Mouse (Mus musculus): ENCODE data around the gene Tnks2. TPM values are rescaled to one million over a fixed set of nuclear protein-coding genes. Genes with fewer than 3 reads are reported as not detected.

Gene Tnks2
- polyA plus RNA-seq, 2 experiments, result 19.0 to 19.4 TPM

DNA sequence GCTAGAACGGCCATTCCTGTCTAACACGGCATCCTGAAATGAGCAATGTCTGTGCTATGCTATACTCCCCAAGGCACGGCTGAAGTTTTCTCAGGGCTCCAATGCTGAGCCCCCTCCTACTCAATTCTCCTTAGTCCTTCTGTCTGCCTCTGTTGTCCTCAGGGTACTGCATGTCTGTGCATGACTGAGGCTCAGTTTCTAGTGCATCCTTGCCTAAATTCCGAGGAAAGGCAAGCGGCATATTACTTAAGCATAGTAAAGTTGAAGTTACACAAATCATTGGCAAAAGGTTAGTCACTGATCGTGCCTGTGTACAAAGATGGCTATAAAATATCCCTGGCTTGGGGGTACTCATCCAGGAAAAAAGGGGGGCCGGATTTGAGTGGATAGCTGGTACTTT is 79.0 kb downstream of the Tnks2 start:
- ATAC-seq (ENCODE audit: insufficient read depth) (no peak), DNase-seq (ENCODE audit: low read depth in 3 of 3, low spot score in 3 of 3) (no peak)
- Histone ChIP-seq H3K4me2 (ENCODE audit: low read depth) (no peak overlapping the region), H3K9ac (replicated peaks) (no peak overlapping the region), H3K4me3 (ENCODE audit: insufficient read depth in 1 of 2, low read depth in 2 of 2, low read length in 2 of 2) (no peak overlapping the region), H3K4me1 (replicated peaks; ENCODE audit: control insufficient read depth in 2 of 2, insufficient read depth in 2 of 2, low read length in 1 of 2) (no peaks in the 10 kb centered on the region; a peak in 2 of 4 replicates), H3K36me3 (replicated peaks; ENCODE audit: control insufficient read depth, insufficient read depth, low read depth) (no peaks in the 10 kb centered on the region), H3K27ac (no peak overlapping the region), H3K27me3 (ENCODE audit: control insufficient read depth, insufficient read depth, low read length) (no peaks in the 10 kb centered on the region; the same call in none of the 2 replicates), H3K9me3 (ENCODE audit: control insufficient read depth, low read length) (no peaks in the 10 kb centered on the region)
- TF ChIP-seq EP300 (IDR thresholded peaks at IDR 0.05; ENCODE audit: low read depth) (no peak), CTCF (IDR thresholded peaks at IDR 0.05; ENCODE audit: low read depth) (no peak)
- WGBS (ENCODE audit: insufficient replicate concordance), result 72% methylated on average over 7 of the region's 7 CpGs

DNA sequence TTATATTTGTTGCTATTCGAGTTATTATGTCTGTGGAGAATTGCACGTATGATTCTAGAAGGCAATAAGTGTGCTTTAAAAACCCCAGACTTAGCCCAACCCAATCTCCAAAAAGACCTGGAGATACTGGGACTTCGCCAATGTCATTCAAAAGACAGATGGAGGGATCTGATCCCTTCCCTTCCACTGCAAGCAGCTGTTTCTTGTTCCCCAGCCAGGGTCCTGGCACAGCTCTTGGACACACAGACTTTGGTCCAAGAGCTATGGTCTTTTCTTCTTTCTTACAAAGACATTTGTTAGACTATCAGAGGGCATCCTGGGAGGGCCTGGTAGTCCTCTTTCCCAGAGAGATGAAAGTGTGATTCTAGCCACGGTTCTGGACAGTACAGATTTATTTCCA is 82.2 kb downstream of the Tnks2 start:
- peaks cover 7% of the 10 kb centered on the region for H3K27me3 ChIP-seq (ENCODE audit: control insufficient read depth, insufficient read depth, low read length)
- H3K9ac ChIP-seq (replicated peaks), result no peak overlapping the region
- H3K36me3 ChIP-seq (replicated peaks; ENCODE audit: control insufficient read depth, insufficient read depth, low read depth), result no peaks in the 10 kb centered on the region
- ATAC-seq (ENCODE audit: insufficient read depth) (no peak), DNase-seq (ENCODE audit: low read depth in 3 of 3, low spot score in 3 of 3) (no peak)
- H3K9me3 ChIP-seq (ENCODE audit: control insufficient read depth, low read length), result no peaks in the 10 kb centered on the region
- H3K4me3 ChIP-seq (ENCODE audit: insufficient read depth in 1 of 2, low read depth in 2 of 2, low read length in 2 of 2), result no peak overlapping the region
- no peak overlapping the region for H3K27ac ChIP-seq
- 69% methylated on average over 4 of the region's 4 CpGs for WGBS (ENCODE audit: insufficient replicate concordance)
- peaks cover 3 to 7% of the 10 kb centered on the region in 2 experiments; a peak in 3 of 4 replicates for H3K4me1 ChIP-seq (replicated peaks; ENCODE audit: control insufficient read depth in 2 of 2, insufficient read depth in 2 of 2, low read length in 1 of 2)
- no peak overlapping the region for H3K4me2 ChIP-seq (ENCODE audit: low read depth)
- TF ChIP-seq CTCF (IDR thresholded peaks at IDR 0.05; ENCODE audit: low read depth) (no peak), EP300 (IDR thresholded peaks at IDR 0.05; ENCODE audit: low read depth) (no peak)

DNA sequence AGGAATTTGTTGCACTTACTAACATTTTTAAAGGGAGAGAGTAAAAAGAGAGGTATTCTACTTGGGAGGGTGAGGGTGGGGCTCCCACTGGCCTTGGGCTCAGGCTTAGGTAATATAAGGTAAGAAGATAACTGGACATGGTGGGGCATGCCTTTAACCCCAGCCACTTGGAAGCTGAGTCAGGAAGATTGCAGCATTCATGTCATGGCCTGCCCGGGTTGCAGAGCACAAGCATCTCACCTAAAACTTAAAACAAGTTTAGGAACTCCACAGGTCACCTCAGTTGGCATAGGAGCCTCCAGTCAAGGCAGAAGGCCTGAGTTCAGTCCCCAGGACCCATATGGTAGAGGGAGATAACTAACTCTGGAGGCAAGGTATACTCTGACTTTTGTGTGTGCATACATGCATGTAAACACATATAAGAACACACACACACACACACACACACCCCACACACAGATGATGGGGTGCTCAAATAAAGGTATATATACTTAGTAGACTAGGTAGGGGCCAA is 82.9 kb downstream of the Tnks2 start:
- H3K27ac ChIP-seq, result no peak overlapping the region
- no peak overlapping the region for H3K4me2 ChIP-seq (ENCODE audit: low read depth)
- peaks cover 7% of the 10 kb centered on the region for H3K27me3 ChIP-seq (ENCODE audit: control insufficient read depth, insufficient read depth, low read length)
- no peak for TF ChIP-seq CTCF (IDR thresholded peaks at IDR 0.05; ENCODE audit: low read depth)
- no peak for TF ChIP-seq EP300 (IDR thresholded peaks at IDR 0.05; ENCODE audit: low read depth)
- 70% methylated on average over 1 of the region's 1 CpGs for WGBS (ENCODE audit: insufficient replicate concordance)
- ATAC-seq (ENCODE audit: insufficient read depth) (no peak), DNase-seq (ENCODE audit: low read depth in 3 of 3, low spot score in 3 of 3) (no peak)
- peaks cover 3 to 7% of the 10 kb centered on the region in 2 experiments; a peak in 3 of 4 replicates for H3K4me1 ChIP-seq (replicated peaks; ENCODE audit: control insufficient read depth in 2 of 2, insufficient read depth in 2 of 2, low read length in 1 of 2)
- H3K9me3 ChIP-seq (ENCODE audit: control insufficient read depth, low read length), result no peaks in the 10 kb centered on the region
- no peak overlapping the region for H3K4me3 ChIP-seq (ENCODE audit: insufficient read depth in 1 of 2, low read depth in 2 of 2, low read length in 2 of 2)
- no peak overlapping the region for H3K9ac ChIP-seq (replicated peaks)
- no peaks in the 10 kb centered on the region for H3K36me3 ChIP-seq (replicated peaks; ENCODE audit: control insufficient read depth, insufficient read depth, low read depth)

DNA sequence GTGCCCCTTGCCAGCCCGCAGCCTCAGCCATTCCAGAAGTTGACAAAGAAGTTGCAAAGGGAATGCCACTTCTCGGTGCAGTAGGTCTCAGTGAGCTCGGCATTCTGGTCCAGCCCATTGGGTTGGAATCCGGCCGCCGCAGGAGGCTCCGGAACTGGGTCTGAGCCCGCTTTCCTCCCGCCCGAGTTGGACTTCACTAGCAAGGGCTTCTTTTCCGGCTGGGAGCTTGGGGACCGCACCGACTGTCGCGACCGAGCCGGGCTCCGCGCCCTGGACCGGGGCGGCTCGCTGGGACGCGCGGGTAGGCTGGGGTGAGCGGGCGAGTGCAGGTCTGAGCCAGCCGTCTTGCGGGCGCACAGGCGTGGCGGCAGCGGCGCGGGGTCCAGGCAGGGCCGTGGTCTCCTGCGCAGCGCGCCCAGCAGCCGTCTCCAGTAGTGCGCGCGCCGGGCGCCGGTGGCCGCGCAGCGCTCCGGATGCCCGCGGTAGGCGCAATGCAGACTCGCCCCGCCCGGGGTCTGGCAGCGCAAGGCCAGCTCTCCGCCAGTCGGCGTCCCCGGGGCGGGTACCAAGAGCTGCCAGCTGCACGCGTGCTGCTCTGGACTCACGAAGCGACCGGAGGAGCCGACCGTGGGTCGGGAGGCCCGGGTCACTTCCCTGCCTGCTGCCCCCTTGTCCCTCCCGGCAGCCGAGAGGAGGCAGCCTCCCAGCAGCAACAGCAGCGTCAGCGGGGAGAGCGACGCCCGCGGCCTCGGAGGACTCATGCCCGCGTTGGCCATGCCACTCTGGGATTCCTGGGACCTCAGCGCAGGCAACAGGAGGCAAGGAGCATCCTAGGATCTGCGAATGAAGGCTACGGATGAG is 84.6 kb downstream of the Tnks2 start:
- H3K9me3 ChIP-seq (ENCODE audit: control insufficient read depth, low read length), result no peaks in the 10 kb centered on the region
- TF ChIP-seq EP300 (IDR thresholded peaks at IDR 0.05; ENCODE audit: low read depth) (no peak), CTCF (IDR thresholded peaks at IDR 0.05; ENCODE audit: low read depth) (peak; percentile 52)
- H3K4me2 ChIP-seq (ENCODE audit: low read depth), result peak overlapping the region; percentile 81
- peaks cover 3 to 7% of the 10 kb centered on the region in 2 experiments; a peak in 3 of 4 replicates for H3K4me1 ChIP-seq (replicated peaks; ENCODE audit: control insufficient read depth in 2 of 2, insufficient read depth in 2 of 2, low read length in 1 of 2)
- H3K27ac ChIP-seq, result no peak overlapping the region
- H3K9ac ChIP-seq (replicated peaks), result peak overlapping the region; percentile 66
- peak in 1 of 3 experiments; percentile 58 for DNase-seq (ENCODE audit: low read depth in 3 of 3, low spot score in 3 of 3)
- peaks cover 7% of the 10 kb centered on the region for H3K27me3 ChIP-seq (ENCODE audit: control insufficient read depth, insufficient read depth, low read length)
- peak; percentile 78 for ATAC-seq (ENCODE audit: insufficient read depth)
- H3K36me3 ChIP-seq (replicated peaks; ENCODE audit: control insufficient read depth, insufficient read depth, low read depth), result no peaks in the 10 kb centered on the region
- WGBS (ENCODE audit: insufficient replicate concordance), result under 1% methylated on average over 85 of the region's 85 CpGs
- H3K4me3 ChIP-seq (ENCODE audit: insufficient read depth in 1 of 2, low read depth in 2 of 2, low read length in 2 of 2), result peak overlapping the region; percentile 68 to 73

DNA sequence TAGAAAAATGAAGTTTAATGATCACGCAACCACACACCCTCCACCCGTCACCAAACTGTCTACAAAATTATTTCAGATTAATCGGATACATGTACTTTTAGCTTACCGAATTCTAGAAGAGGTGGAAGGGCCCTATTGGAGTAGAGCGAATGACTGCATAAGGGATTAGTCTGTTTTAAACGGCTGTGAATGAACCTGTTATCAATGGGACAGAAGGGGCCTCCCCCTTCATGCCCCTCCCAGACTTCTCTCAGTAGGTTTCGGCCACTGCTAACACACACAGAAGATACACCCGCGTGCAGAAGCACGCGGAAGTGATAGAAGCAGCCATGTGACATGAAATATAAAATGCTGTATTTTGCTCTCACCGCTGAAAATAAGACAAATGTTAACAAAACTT is 85.4 kb downstream of the Tnks2 start, which contains the start of gene Fgfbp3:
Fgfbp3 (minus strand) TSS at position 150 of the 400 bp plus-strand sequence.
- WGBS (ENCODE audit: insufficient replicate concordance), result 4% methylated on average over 12 of the region's 12 CpGs
- Histone ChIP-seq H3K4me3 (ENCODE audit: insufficient read depth in 1 of 2, low read depth in 2 of 2, low read length in 2 of 2) (peak within 1 kb of the TSS; percentile 68 to 73), H3K4me1 (replicated peaks; ENCODE audit: control insufficient read depth in 2 of 2, insufficient read depth in 2 of 2, low read length in 1 of 2) (peaks cover 3 to 7% of the 10 kb centered on the region in 2 experiments; a peak in 3 of 4 replicates), H3K36me3 (replicated peaks; ENCODE audit: control insufficient read depth, insufficient read depth, low read depth) (no peaks in the 10 kb centered on the region), H3K9me3 (ENCODE audit: control insufficient read depth, low read length) (no peaks in the 10 kb centered on the region), H3K4me2 (ENCODE audit: low read depth) (peak within 1 kb of the TSS; percentile 81), H3K27ac (no peak within 1 kb of the TSS), H3K27me3 (ENCODE audit: control insufficient read depth, insufficient read depth, low read length) (peaks cover 7% of the 10 kb centered on the region), H3K9ac (replicated peaks) (peak within 1 kb of the TSS; percentile 66)
- peak; percentile 28; the same call in 1 of the 2 replicates for TF ChIP-seq EP300 (IDR thresholded peaks at IDR 0.05; ENCODE audit: low read depth)
- TF ChIP-seq CTCF (IDR thresholded peaks at IDR 0.05; ENCODE audit: low read depth), result no peak
- DNase-seq (ENCODE audit: low read depth in 3 of 3, low spot score in 3 of 3) (peak; percentile 53 to 76 (median 56)), ATAC-seq (ENCODE audit: insufficient read depth) (peak; percentile 78)

Data from liver, embryonic 14.5 days (tissue).